Comparison of ENCODE assay signal across 10 mouse cellular contexts in genomic region chr1:164342161-164342560, GRCm38 (mm10). TPM values are rescaled to one million over a fixed set of nuclear protein-coding genes. Genes with fewer than 3 reads are reported as not detected.
A peak's percentile ranks its signal among the peaks of the same experiment; 100 is the strongest.
DNase-seq lines count a peak whose midpoint lies in the region; ATAC-seq and TF ChIP-seq lines count a peak whose summit lies in the region.
"Had no signal": no experiment of that assay in that cellular context is flagged by ENCODE, and none has a peak within 500 bp of the region (broad histone marks: within the 10 kb centered on the region; RNA-seq: fewer than 3 reads in every experiment).

No protein-coding gene starts in this region.

- peak; percentile 65 for TF ChIP-seq CTCF in left cerebral cortex, adult 2 months (IDR thresholded peaks at IDR 0.05)
- TF ChIP-seq CTCF in MEL (IDR thresholded peaks at IDR 0.05 in 2 of 3, conservative IDR thresholded peaks at IDR 0.05 in 1 of 3; ENCODE audit: control insufficient read depth in 1 of 3, insufficient read depth in 1 of 3, low read depth in 2 of 3, low read length in 3 of 3, poor library complexity in 1 of 3, severe bottlenecking in 1 of 3) = peak; percentile 32 to 78 (median 55)
- TF ChIP-seq CTCF in stomach, postnatal 0 days (IDR thresholded peaks at IDR 0.05; ENCODE audit: low read depth) = peak; percentile 69

- no peaks in the 10 kb centered on the region for H3K79me2 ChIP-seq in MEL (ENCODE audit: control insufficient read depth, insufficient read depth, low read length, poor library complexity)

- no peak overlapping the region for H3K4me3 ChIP-seq in left cerebral cortex, adult 2 months
- no peak overlapping the region for H3K4me3 ChIP-seq in MEL (ENCODE audit: control insufficient read depth in 1 of 2, insufficient read depth in 1 of 2, low read depth in 2 of 2, low read length in 2 of 2)
- H3K4me3 ChIP-seq in stomach, postnatal 0 days (ENCODE audit: low read depth, low read length) = no peak overlapping the region
- H3K4me3 ChIP-seq: heart, embryonic 12.5 days; limb, embryonic 15.5 days had no signal

- H3K27me3 ChIP-seq in MEL (ENCODE audit: control insufficient read depth in 1 of 2, insufficient read depth in 2 of 2, low read length in 2 of 2) = no peaks in the 10 kb centered on the region
- no peaks in the 10 kb centered on the region for H3K27me3 ChIP-seq in stomach, postnatal 0 days (ENCODE audit: control insufficient read depth, insufficient read depth, low read length)
- H3K27me3 ChIP-seq: heart, embryonic 12.5 days; limb, embryonic 15.5 days had no signal

- H3K9ac ChIP-seq in MEL (ENCODE audit: control insufficient read depth, low read depth, low read length, poor library complexity, severe bottlenecking) = no peak overlapping the region
- no peak overlapping the region for H3K9ac ChIP-seq in stomach, postnatal 0 days (ENCODE audit: low read length)
- H3K9ac ChIP-seq: heart, embryonic 12.5 days; limb, embryonic 15.5 days had no signal

- 83% methylated on average over 3 of the region's 3 CpGs for WGBS in stomach, postnatal 0 days

- no peaks in the 10 kb centered on the region for H3K9me3 ChIP-seq in MEL (replicated peaks; ENCODE audit: insufficient read depth, low read length)
- no peaks in the 10 kb centered on the region for H3K9me3 ChIP-seq in stomach, postnatal 0 days (ENCODE audit: control insufficient read depth, low read length)
- H3K9me3 ChIP-seq: heart, embryonic 12.5 days; limb, embryonic 15.5 days had no signal

- no peak overlapping the region for H3K27ac ChIP-seq in left cerebral cortex, adult 2 months
- no peak overlapping the region for H3K27ac ChIP-seq in MEL (ENCODE audit: control insufficient read depth, low read depth, low read length)
- no peak overlapping the region for H3K27ac ChIP-seq in stomach, postnatal 0 days (replicated peaks)
- H3K27ac ChIP-seq: limb, embryonic 15.5 days had no signal

- no peak for DNase-seq in left cerebral cortex, adult 2 months (ENCODE audit: extremely low spot score in 1 of 2, low spot score in 2 of 2)
- no peak for DNase-seq in left cerebral cortex, adult 11 months (ENCODE audit: low spot score)
- DNase-seq in MEL (ENCODE audit: low read depth, low spot score) = peak; percentile 56
- peak; percentile 18 for DNase-seq in c-Kit-positive CD71-positive TER-119-positive erythroid progenitor cells, embryonic 14.5 days (ENCODE audit: low spot score)
- DNase-seq in stomach, postnatal 0 days (ENCODE audit: low spot score) = no peak
- DNase-seq in urinary bladder, postnatal 10 days (ENCODE audit: low spot score) = no peak
- DNase-seq in left cerebral cortex, adult 8-10 months (ENCODE audit: low spot score in 2 of 2) = no peak
- no peak for DNase-seq in right cerebral cortex, postnatal 36 days (ENCODE audit: low spot score in 2 of 2)

- no peaks in the 10 kb centered on the region for H3K4me1 ChIP-seq in MEL (ENCODE audit: control insufficient read depth in 1 of 2, insufficient read depth in 2 of 2, low read length in 2 of 2)
- no peaks in the 10 kb centered on the region for H3K4me1 ChIP-seq in stomach, postnatal 0 days (replicated peaks; ENCODE audit: control insufficient read depth, insufficient read depth)
- H3K4me1 ChIP-seq: limb, embryonic 15.5 days had no signal

- no peaks in the 10 kb centered on the region; a peak in 1 of 4 replicates for H3K36me3 ChIP-seq in MEL (ENCODE audit: control insufficient read depth in 1 of 2, insufficient read depth in 2 of 2, low read length in 2 of 2)
- H3K36me3 ChIP-seq in stomach, postnatal 0 days (ENCODE audit: control insufficient read depth, insufficient read depth, low read length) = no peaks in the 10 kb centered on the region

- intact Hi-C loops in left cerebral cortex, adult 2 months (cut with DNase I) = no loop called here

- no peak for TF ChIP-seq POLR2A in MEL (IDR thresholded peaks at IDR 0.05; ENCODE audit: control insufficient read depth in 1 of 2, insufficient read depth in 1 of 2, low read depth in 1 of 2, low read length in 2 of 2, poor library complexity in 1 of 2)

- TF ChIP-seq EP300 in MEL (IDR thresholded peaks at IDR 0.05; ENCODE audit: low read depth in 1 of 2, low read length in 2 of 2) = no peak
- no peak for TF ChIP-seq EP300 in stomach, postnatal 0 days (optimal IDR thresholded peaks at IDR 0.05)

- peak; percentile 4 for TF ChIP-seq RAD21 in MEL (IDR thresholded peaks at IDR 0.05; ENCODE audit: low read depth, low read length)

- no peak for ATAC-seq in stomach, postnatal 0 days (ENCODE audit: low FRiP score, low TSS enrichment)

- H3K4me2 ChIP-seq in stomach, postnatal 0 days (replicated peaks; ENCODE audit: low read depth) = no peak overlapping the region
- H3K4me2 ChIP-seq: heart, embryonic 12.5 days; limb, embryonic 15.5 days had no signal

TF ChIP-seq in MEL, 35 proteins besides CTCF, POLR2A, EP300 and RAD21:
- TF ChIP-seq SMC3 (IDR thresholded peaks at IDR 0.05; ENCODE audit: low read depth, low read length) (peak; percentile 28), GATA1 (IDR thresholded peaks at IDR 0.05; ENCODE audit: low read depth, low read length) (peak; percentile 75), TCF12 (IDR thresholded peaks at IDR 0.05; ENCODE audit: low read depth, low read length) (no peak), MYB (IDR thresholded peaks at IDR 0.05; ENCODE audit: low read depth, low read length) (no peak), KAT2A (conservative IDR thresholded peaks at IDR 0.05; ENCODE audit: low read depth, low read length) (no peak)

RNA-seq across cellular contexts. Expression of gene Blzf1, which starts 34.9 kb away (rescaled TPM):
- total RNA-seq in left cerebral cortex, adult 2 months (2021) = 10 to 100 TPM; 22.0 to 24.1 TPM
- total RNA-seq in MEL (2012; rRNA removed) = 14.1 and 18.2 TPM in 2 replicates
- polyA plus RNA-seq in MEL (2012; ENCODE audit: insufficient read depth in 1 of 2, insufficient read length in 2 of 2, low read depth in 1 of 2, low replicate concordance in 2 of 2, missing spikeins in 1 of 2) = 10 to 100 TPM in 1 of 2 experiments, not detected in 1; 17.1 TPM
- polyA plus RNA-seq in stomach, postnatal 0 days (2015; fragmentation: Nextera tagmentation; extraction: Ambion mirVana) = 48.7 and 50.5 TPM in 2 replicates
- total RNA-seq in left cerebral cortex, adult 8-10 months (2022) = 10 to 100 TPM; 18.6 to 24.0 (median 22.1) TPM

RNA-seq across cellular contexts. Expression of gene Nme7, which starts 38.2 kb away (rescaled TPM):
- total RNA-seq in left cerebral cortex, adult 2 months (2021) = 10 to 100 TPM; 22.7 to 24.9 TPM
- total RNA-seq in MEL (2012; rRNA removed) = 27.6 and 28.7 TPM in 2 replicates
- polyA plus RNA-seq in MEL (2012; ENCODE audit: insufficient read depth in 1 of 2, insufficient read length in 2 of 2, low read depth in 1 of 2, low replicate concordance in 2 of 2, missing spikeins in 1 of 2) = 10 to 100 TPM in 1 of 2 experiments, not detected in 1; 23.2 TPM
- 14.9 and 17.8 TPM in 2 replicates for polyA plus RNA-seq in stomach, postnatal 0 days (2015; fragmentation: Nextera tagmentation; extraction: Ambion mirVana)
- total RNA-seq in left cerebral cortex, adult 8-10 months (2022) = 10 to 100 TPM; 22.7 to 32.0 (median 28.0) TPM

Comparison
In these comparisons a context has a peak if more than half of its experiments do, and no peak if none do; other contexts are left out.
1. DNase-seq: peak in MEL (single experiment) and c-Kit-positive CD71-positive TER-119-positive erythroid progenitor cells, embryonic 14.5 days (single experiment); none in left cerebral cortex, adult 2 months (0 of 2), left cerebral cortex, adult 11 months (single experiment), stomach, postnatal 0 days (single experiment), urinary bladder, postnatal 10 days (single experiment), left cerebral cortex, adult 8-10 months (0 of 2) and right cerebral cortex, postnatal 36 days (0 of 2).
2. Peak in every context shown above with its lines, with median percentiles within 50 percentile points of each other: CTCF ChIP-seq.